Mouse (Mus musculus) ovary, postnatal 14 days (tissue): ENCODE measurements around the gene Dus1l.
"Not testable (repeated sequence)": the region's sequence is repeated elsewhere in the genome, so short reads cannot be mapped to it uniquely, and the experiment has no call there.

ENCODE experiments used
- DNase-seq: peaks from one replicate; pipeline ENCODE4 v3.0.0; 2022; ENCODE audit warnings: low spot score

Gene Dus1l

DNA sequence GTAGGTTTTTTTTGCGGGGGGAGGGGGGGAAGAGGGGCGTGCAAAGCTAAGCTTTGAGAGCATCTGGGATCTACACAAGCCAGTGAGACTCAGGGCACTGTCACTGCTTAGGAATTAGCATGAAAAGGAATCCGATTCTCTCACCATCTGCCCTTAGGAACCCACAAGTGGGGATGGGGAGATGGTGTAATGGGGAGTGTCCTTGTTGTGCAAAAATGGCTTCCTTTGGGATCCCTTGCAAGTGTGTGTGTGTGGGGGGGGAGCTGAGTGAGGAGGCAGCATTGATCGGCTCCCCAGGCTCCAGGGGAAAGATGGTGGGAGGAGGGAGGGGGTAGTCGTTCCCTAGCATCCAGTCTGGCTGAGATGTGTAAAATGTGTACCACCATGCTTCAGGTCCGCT lies 19.1 kb downstream of the Dus1l start:
- no peak for DNase-seq

DNA sequence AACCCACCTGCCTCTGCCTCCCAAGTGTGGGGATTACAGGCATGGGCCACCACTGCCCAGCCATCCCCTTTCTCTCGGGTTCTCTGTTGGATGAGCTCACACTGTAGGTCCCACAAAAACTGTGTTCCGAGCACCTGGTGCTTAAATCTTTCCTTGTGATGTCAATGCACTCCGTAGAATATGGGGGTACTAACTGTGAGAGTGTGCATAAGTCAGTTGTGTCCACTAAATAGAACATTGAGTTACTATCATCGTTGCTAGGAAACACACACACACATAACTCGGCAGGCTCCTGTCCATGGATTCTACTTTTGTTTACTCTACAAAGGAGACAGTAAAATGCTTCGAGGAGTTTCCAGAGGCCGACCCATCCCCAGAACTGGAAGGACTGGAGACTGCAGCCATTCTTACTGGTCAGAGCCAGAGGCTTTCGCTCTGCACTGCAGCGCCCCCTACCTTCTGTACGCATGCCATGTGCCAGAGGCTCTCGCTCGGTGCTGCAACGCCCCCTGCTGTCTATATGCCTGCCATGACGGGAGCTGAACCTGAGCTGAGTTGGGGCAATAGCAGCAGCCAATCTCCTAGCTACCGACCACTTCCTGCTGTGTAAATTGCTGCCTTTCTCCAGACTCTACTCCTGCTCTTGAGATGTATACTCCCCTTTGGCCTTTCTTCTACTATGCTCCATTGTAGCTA lies 20.3 kb downstream of the Dus1l start:
- DNase-seq = peak; percentile 98

DNA sequence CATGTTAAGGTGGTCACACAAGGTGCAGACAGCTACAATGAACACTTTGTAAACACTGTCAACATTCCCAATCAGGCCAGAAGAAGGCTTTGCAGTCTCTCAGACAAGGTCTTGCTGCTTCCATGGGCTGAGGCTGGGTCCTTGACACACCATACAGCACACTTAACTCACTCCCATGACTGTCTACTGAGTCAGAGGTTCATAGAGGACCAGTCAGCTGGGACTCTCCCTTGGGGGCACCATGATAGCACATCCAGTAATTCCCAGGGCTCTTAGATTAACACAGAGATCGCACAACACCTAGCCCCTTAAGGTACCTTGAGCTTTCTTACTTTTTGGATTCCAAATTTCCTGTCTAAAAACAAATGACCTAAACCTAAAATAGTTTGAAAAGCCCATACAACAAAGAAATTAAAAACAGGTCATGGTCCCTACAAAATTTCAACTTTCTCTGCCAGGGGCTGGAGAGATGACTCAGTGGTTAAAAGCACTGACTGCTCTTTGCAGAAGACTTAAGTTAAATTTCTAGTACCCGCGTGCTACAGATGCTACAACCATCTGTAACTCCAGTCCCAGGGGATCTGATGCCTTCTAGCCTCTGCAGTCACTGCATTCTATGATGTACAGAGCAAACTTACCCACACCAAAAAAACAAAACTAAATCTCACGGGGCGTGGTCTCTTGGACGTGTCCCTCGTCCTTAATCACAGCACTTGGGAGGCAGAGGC lies 22.6 kb downstream of the Dus1l start:
- DNase-seq = no peak

DNA sequence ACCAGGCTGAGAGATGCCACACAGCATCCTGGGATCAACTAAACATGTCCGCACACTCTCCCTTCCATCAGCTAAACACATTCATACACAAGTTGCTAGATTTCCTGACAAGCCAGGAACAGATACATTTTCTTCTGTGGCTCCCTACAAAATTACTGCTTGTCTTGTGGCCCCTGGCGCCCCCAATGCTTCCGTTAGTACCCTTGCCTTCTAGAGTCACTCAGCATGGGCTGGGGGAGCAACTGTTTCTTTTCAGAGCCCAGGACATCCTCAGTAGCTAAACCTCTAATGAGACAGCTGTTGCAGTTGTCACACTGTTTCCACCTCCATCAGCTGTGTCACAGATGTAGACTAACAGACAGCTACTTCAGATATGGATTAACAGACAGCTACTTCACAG lies 23.5 kb downstream of the Dus1l start:
- DNase-seq = no peak

DNA sequence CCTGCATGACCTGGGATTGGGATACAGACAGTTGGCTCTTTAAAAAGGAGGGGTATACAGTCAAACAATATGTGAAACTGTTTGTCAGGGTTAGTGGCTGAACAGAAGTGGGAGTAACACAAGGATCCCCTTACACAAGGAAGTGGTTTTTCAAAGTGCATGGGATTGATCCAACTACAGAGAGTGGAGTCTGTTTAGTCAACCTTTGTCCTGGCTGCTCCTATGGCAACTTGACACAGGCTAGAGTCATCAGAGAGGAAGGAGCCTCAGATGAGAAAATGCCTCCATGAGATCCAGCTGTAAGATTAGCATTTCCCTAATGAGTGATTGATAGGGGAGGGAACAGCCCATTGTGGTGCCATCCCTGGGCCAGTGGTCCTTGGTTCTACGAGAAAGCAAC lies 28.0 kb downstream of the Dus1l start:
- DNase-seq = no peak

DNA sequence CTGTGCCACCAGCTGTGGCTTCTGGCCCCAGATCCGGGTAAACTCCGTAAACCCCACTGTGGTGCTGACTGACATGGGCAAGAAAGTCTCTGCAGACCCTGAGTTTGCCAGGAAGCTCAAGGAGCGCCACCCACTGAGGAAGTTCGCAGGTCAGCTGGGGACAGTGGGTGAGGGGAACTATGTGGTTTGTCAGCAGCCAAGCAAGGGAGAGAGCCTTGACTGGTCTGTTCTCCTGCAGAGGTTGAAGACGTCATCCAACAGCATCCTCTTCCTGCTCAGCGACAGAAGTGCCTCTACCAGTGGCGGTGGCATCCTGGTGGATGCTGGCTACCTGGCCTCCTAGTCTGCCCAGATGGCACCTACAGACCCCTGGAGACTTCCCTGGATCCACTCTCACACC lies 29.2 kb downstream of the Dus1l start:
- DNase-seq = not testable (repeated sequence)

DNA sequence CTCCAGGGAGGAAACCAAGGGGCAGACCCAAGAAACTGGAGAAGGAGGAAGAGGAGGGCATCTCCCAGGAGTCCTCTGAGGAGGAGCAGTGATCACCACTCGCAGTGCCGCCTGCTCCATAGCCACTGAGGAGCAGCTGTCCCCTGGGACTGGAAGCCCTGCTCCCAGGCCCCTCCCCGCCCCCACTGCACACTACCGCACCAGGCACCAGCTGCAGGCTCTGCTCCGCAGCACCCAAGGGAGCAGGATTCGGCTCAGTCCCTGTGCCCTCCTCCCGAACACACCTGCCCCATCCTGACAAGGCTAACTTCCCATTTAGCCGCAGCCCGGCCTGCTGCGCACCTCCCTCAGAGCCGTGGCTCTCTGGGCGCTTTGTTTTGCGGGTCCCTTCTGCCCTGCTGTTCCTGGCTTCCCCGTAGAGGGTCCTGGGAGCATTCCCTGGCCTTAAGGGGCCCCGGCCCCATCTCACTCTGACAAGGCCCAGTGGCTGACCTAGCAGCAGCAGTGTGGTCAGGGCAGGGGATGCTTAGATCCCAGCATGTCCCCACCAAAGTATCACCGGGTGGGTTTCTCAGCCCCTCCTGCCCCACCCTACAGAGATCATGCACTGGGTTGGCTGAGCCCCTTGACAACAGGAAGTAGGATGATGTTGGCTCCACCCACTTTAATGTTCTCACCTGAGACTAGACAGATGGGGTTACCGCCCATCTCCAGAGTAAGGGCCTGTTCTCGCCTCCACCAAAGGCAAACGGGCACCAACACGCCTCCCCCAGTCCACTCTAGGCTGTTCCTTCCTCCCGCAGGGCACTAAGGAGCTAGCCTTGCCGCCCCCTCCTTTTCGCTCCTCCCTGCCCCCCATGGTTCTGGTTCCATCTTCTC lies 32.8 kb downstream of the Dus1l start:
- DNase-seq = not testable (repeated sequence)

DNA sequence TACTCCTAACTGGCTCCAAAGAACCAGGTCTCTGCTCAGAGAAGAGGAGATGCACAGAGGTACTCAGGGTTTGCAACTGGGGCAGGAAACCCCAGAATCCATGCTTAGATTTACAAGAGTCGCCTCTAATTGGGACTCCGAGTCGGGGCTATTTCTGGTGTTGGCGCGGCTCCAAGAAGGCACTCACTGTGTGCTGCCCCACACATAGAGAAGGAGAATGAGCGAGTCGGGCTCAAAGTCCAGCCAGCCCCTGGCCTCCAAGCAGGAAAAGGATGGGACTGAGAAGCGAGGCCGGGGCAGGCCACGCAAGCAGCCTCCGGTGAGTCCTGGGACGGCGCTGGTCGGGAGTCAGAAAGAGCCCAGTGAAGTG lies 33.5 kb downstream of the Dus1l start, which contains the start of gene Hmga1b:
Hmga1b (plus strand) TSS at position 123 of the 370 bp plus-strand sequence.
- DNase-seq = not testable (repeated sequence)

DNA sequence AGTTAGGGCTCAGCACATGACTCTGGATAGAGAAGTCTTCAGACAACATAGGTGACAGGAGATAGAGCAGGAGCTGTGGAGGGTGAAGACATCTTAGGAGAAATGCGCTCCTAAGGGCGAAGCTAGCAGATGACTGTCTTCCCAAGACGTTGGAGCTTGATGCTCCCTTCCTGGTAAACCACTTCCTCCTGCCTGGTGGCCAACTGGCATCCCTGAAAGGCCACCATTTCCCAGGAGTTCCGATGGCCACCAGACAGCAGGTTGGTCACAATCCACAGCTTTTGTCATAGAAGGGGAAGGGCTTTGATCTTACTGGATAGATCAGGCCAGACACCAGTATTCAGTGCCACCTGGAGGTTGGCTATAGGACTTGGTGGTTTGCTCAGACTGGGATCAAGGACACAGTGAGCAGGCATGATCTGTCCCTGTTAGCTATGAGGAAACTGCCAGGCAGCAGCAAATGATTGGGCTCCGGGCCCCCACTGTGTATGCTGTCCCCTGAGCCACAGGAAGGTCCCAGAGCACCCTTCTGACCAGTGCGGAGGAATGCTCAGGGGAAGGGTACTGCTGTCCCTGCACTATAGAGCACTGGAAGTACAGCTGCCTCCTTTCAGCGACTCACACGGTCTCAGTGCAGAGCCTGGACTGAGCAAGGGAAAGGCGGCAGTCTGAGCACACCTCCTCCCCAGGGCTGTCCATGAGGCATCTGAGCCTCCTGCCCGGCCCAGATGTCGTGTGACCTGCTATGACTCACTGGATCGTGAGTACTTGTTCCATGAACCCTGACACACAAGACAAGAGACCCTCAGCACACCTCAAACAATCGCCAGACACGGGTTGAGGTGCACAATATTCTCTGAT lies 34.2 kb downstream of the Dus1l start:
- DNase-seq = no peak

DNA sequence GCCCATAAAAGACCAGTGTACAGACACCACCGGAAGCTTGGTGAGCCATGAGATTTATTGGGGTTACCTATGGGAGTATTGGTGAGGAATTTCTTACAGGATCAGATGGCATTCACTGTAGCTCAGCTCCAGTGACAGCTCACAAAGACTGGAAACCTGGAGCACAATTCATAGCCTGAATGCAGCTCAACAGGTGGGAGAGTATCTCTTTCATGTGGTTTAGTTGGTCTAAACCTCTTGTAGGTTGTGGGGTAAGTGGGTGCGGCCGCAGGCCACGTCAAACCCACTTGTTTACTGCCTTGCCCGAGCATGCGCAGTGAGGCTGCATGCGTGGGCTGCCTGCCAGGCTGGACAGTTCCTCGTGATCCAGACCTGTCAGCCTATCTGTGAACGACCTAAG lies 36.0 kb downstream of the Dus1l start:
- DNase-seq = no peak

DNA sequence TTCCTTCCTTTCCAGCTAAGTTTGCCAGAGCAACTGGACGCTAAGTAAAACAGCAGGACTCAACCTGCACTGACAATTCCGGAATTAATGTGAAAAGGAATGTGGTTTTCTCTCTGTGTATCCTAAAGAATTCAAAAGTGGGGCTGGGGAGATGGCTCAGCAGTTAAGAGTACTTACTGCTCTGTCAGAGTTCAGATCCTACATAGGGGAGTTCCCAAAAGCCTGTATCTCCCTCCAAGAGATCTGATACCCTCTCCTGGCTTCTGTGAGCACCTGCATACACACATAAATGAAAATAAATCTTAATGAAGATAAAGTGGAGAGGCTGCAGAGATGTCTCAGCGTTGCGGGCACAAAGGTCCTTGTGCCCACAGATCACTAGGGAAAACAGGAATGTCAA lies 44.6 kb downstream of the Dus1l start:
- DNase-seq = no peak

DNA sequence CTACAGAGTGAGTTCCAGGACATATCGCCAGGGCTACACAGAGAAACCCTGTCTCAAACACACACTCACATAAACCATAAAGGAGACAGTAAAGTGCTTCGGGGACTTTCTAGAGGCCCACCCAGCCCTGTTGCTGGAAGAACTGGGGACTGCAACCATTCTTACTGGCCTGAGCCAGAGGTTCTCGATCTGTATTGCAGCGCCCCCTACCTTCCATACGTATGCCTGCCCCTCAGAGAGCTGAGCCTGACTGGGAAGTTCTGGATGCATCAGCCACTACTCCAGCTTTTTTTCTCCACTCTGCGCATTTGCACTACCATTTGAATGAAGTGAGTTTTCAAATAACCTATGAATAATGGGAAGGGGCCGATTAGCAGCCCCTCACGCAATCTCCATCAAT lies 46.8 kb downstream of the Dus1l start:
- no peak for DNase-seq

DNA sequence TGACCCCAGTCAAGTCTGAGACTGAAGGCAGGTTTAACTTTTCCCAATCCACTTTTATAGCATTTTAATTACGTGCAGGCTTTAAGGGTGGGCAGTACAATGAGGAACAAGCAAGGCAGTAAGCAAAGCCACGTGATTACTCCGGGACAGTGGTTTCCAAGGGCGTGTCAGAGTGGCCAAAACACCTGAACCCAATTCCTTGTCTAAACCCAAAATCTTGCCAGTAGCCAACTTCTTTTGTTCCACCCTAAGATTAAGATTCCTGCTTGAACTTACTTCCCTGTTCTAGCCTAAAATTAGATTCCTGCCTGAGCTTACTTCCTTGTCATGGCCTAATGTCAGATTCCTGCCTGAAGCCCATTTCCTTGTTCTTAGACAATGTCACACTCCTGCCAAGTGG lies 48.2 kb downstream of the Dus1l start:
- DNase-seq = no peak

DNA sequence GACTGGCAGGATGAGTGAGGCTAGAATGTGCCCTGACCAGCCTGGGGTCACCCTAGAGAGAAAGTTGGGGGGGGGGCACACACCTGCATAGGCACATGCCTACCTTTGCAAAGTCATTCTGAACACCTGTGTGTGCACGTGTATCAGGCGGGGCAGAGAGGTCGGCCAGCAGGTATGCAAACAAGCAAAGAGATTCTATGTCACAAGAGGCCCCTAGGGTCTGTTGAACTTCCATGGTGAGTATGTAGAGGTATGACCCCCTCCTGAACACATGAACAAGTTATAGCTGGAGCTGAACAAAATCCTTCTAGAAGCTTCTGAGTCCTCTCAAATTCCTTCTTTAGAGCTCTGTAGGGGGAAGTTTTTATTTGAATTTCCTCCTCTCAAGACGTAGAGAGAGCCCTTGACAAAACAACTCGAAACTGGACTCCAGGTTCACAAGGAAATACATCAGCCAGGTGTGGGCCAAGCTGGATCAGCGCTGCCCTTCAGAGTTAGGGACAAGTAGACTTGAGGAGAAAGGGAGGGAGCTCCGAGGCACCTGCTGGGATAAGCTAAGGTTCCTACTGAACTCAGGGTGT lies 52.0 kb downstream of the Dus1l start:
- no peak for DNase-seq

DNA sequence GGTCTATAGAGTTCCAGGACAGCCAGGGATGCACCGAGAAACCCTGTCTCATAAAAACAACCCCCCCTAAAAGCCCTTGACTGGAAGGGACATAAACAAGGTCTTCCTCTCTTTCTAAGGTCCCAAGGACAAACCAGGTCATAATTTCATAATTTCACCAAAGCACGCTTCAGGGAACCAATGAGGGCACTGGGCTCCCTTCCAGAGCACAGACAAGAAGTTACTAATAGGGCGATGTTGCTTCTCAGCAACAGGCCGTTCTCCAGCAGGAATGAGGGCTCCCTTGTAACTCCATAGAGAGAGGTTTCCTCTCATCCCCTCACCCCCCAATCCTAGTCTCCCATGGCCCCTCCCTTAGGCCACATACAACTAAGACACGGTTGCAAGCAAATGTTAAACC lies 55.2 kb downstream of the Dus1l start:
- no peak for DNase-seq
